Mouse (Mus musculus) E14TG2a.4 (cell line): ENCODE measurements around the gene Pacrg.
A peak's percentile ranks its signal among the peaks of the same experiment; 100 is the strongest.

Experiments
- H3K27me3 ChIP-seq: 2 replicates; pipeline ENCODE4 v1.6.1; 2014; ENCODE audit warnings: low read length, control low read depth; ENCODE audit not compliant: insufficient read depth
- H3K36me3 ChIP-seq: 2 replicates; pipeline ENCODE4 v1.6.1; 2014; ENCODE audit warnings: low read length, control low read depth; ENCODE audit not compliant: insufficient read depth
- H3K4me1 ChIP-seq: replicated peaks from 2 replicates; pipeline ENCODE4 v1.6.1; 2014; ENCODE audit warnings: low read depth, low read length, control low read depth
- H3K4me3 ChIP-seq: replicated peaks from 2 replicates; pipeline ENCODE4 v1.5.1; 2014; ENCODE audit warnings: mild to moderate bottlenecking, low read length
- H3K9me3 ChIP-seq: 2 replicates; pipeline ENCODE4 v1.6.1; 2014; ENCODE audit warnings: low read length, control low read depth
- CTCF ChIP-seq: conservative IDR thresholded peaks from 2 replicates; pipeline ENCODE4 v1.5.1; 2014; ENCODE audit warnings: low read length
- NANOG ChIP-seq: IDR thresholded peaks from 2 replicates; pipeline ENCODE4 v1.6.1; 2014; ENCODE audit warnings: borderline replicate concordance, low read length, mixed read lengths
- POU5F1 ChIP-seq: IDR thresholded peaks from 2 replicates; pipeline ENCODE4 v1.6.1; 2014; ENCODE audit warnings: low read length, borderline replicate concordance

Gene Pacrg

GRCm38 (mm10) chr17:10534206-10534605, 305.9 kb downstream of the Pacrg start:
- peaks cover 25% of the 10 kb centered on the region for H3K4me1 ChIP-seq
- no peak overlapping the region for H3K4me3 ChIP-seq
- H3K9me3 ChIP-seq = no peaks in the 10 kb centered on the region
- H3K27me3 ChIP-seq = no peaks in the 10 kb centered on the region
- no peak for TF ChIP-seq CTCF
- TF ChIP-seq NANOG = no peak
- no peak for TF ChIP-seq POU5F1
- no peaks in the 10 kb centered on the region for H3K36me3 ChIP-seq

GRCm38 (mm10) chr17:10533461-10533860, 306.6 kb downstream of the Pacrg start:
- TF ChIP-seq CTCF (no peak), NANOG (no peak)
- Histone ChIP-seq H3K4me1 (peaks cover 25% of the 10 kb centered on the region), H3K27me3 (no peaks in the 10 kb centered on the region), H3K36me3 (no peaks in the 10 kb centered on the region), H3K4me3 (no peak overlapping the region), H3K9me3 (no peaks in the 10 kb centered on the region)

GRCm38 (mm10) chr17:10531024-10531423, 309.1 kb downstream of the Pacrg start:
- no peaks in the 10 kb centered on the region for H3K9me3 ChIP-seq
- H3K4me1 ChIP-seq = peaks cover 25% of the 10 kb centered on the region
- no peak overlapping the region for H3K4me3 ChIP-seq
- TF ChIP-seq POU5F1 = no peak
- TF ChIP-seq CTCF = no peak
- peak; percentile 6; the same call in 1 of the 2 replicates for TF ChIP-seq NANOG
- no peaks in the 10 kb centered on the region for H3K36me3 ChIP-seq
- no peaks in the 10 kb centered on the region for H3K27me3 ChIP-seq

GRCm38 (mm10) chr17:10529329-10529955, 310.7 kb downstream of the Pacrg start:
- Histone ChIP-seq H3K27me3 (no peaks in the 10 kb centered on the region), H3K36me3 (no peaks in the 10 kb centered on the region), H3K9me3 (no peaks in the 10 kb centered on the region), H3K4me1 (peaks cover 25% of the 10 kb centered on the region), H3K4me3 (no peak overlapping the region)
- no peak for TF ChIP-seq NANOG
- TF ChIP-seq CTCF = peak; percentile 28

GRCm38 (mm10) chr17:10521282-10521681, 318.8 kb downstream of the Pacrg start:
- H3K36me3 ChIP-seq = no peaks in the 10 kb centered on the region
- TF ChIP-seq CTCF = no peak
- no peak for TF ChIP-seq NANOG
- TF ChIP-seq POU5F1 = no peak
- H3K4me3 ChIP-seq = no peak overlapping the region
- 0 out of 2 replicates have a peak, but pooled peaks cover 3% of the 10 kb centered on the region for H3K4me1 ChIP-seq
- H3K27me3 ChIP-seq = no peaks in the 10 kb centered on the region
- H3K9me3 ChIP-seq = peaks cover 7% of the 10 kb centered on the region

GRCm38 (mm10) chr17:10519506-10520155, 320.5 kb downstream of the Pacrg start:
- peaks cover 5% of the 10 kb centered on the region; the same call in 1 of the 2 replicates for H3K27me3 ChIP-seq
- H3K9me3 ChIP-seq = peaks cover 7% of the 10 kb centered on the region
- TF ChIP-seq POU5F1 (no peak), NANOG (no peak), CTCF (no peak)
- H3K4me3 ChIP-seq = no peak overlapping the region
- H3K36me3 ChIP-seq = no peaks in the 10 kb centered on the region
- H3K4me1 ChIP-seq = peaks cover 17% of the 10 kb centered on the region

- Histone ChIP-seq H3K4me1 (peaks cover 31% of the 10 kb centered on the region), H3K4me3 (peak overlapping the region; percentile 23; the same call in 1 of the 2 replicates), H3K27me3 (peaks cover 5% of the 10 kb centered on the region; the same call in 1 of the 2 replicates), H3K9me3 (no peaks in the 10 kb centered on the region), H3K36me3 (no peaks in the 10 kb centered on the region)
- TF ChIP-seq NANOG (no peak), POU5F1 (peak; percentile 67; the same call in 1 of the 2 replicates)
Observed at GRCm38 (mm10) chr17:10514812-10515211, 325.3 kb downstream of the Pacrg start.

- peaks cover 40% of the 10 kb centered on the region for H3K4me1 ChIP-seq
- H3K27me3 ChIP-seq = peaks cover 5% of the 10 kb centered on the region; the same call in 1 of the 2 replicates
- TF ChIP-seq NANOG (no peak), POU5F1 (no peak), CTCF (no peak)
- no peak overlapping the region for H3K4me3 ChIP-seq
- H3K9me3 ChIP-seq = no peaks in the 10 kb centered on the region
- no peaks in the 10 kb centered on the region for H3K36me3 ChIP-seq
Observed at GRCm38 (mm10) chr17:10510913-10511759, 329.0 kb downstream of the Pacrg start.
